Mouse (Mus musculus) adrenal gland, postnatal 36 days (tissue): ENCODE results near the gene Kctd6. TPM values are rescaled to one million over a fixed set of nuclear protein-coding genes. Genes with fewer than 3 reads are reported as not detected.

Source experiments
- DNase-seq, 2 experiments: peaks; one replicate each; pipeline ENCODE4 v3.0.0; 2021; ENCODE audit warnings: mixed read lengths in 1 of 2
- long read RNA-seq, 2 experiments: library from polyadenylated mRNA; stranded (forward); transcript quantifications; one replicate each; pipeline ENCODE4 v2.0.0; 2021; ENCODE audit warnings: borderline sequencing depth in 2 of 2
- total RNA-seq, 2 experiments: library from RNA; stranded (reverse); gene quantifications; 2 replicates each; pipeline ENCODE4 v1.2.3; 2021

The Kctd6 gene
- total RNA-seq: 10 to 100 TPM; 14.3 to 15.2 TPM
- long read RNA-seq, experiment 1, transcript Kctd6-201 (3 exons, 1,650 nt): major isoform, 31 of 32 reads
- long read RNA-seq, experiment 1, partial matches to known transcripts: 1 of 32 reads
- long read RNA-seq, experiment 1, other reads (novel, unspliced or antisense): 0 of 32 reads
- long read RNA-seq, experiment 2, transcript Kctd6-201 (3 exons, 1,650 nt): major isoform, 14 of 16 reads
- long read RNA-seq, experiment 2, partial matches to known transcripts: 1 of 16 reads
- long read RNA-seq, experiment 2, other reads (novel, unspliced or antisense): 1 of 16 reads

DNA sequence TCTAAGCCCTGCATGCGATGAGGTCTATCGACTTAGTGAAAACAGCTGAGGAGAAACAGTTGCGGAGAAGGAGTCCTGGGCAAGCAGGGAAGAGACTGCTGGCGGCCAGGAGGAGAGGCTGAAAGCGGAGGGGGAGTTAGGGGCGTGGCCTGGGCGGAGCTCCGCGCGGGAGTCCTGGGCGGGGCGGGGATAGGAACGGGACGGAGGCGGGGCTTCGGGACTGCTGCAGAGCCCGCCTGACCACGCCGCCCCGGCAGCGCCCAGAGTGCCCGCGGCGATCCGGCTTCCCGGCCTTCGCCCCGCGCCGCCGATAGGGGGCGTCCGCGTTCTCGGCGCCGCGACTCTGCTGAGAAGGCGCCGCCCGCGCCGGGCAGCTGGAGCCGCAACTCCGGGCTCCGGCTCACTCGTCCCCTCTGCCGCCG, at the start of gene Kctd6:
Gene Kctd6 (plus strand): TSS at position 338 of the 422 bp plus-strand sequence.
- DNase-seq: peak; percentile 100

DNA sequence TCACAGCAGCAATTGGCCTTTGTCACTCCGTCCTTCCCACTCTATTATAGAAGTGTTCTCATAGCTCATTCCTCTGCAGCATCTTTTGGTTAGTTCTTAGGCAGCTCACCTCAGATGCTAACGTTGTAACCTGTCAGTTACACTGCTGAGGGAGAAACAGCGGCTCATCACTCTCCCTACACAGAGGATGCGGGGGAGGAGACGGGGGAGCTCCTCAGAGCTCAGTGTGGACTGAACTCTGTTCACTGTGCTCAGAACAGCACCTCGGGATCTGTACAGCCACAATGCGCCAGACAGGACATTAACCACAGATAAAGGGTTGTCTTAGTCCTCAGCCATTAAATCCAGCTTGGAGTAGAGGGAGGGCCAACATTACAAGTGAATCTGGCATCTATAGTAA, 49.5 kb upstream of the Kctd6 start:
- DNase-seq: no peak

DNA sequence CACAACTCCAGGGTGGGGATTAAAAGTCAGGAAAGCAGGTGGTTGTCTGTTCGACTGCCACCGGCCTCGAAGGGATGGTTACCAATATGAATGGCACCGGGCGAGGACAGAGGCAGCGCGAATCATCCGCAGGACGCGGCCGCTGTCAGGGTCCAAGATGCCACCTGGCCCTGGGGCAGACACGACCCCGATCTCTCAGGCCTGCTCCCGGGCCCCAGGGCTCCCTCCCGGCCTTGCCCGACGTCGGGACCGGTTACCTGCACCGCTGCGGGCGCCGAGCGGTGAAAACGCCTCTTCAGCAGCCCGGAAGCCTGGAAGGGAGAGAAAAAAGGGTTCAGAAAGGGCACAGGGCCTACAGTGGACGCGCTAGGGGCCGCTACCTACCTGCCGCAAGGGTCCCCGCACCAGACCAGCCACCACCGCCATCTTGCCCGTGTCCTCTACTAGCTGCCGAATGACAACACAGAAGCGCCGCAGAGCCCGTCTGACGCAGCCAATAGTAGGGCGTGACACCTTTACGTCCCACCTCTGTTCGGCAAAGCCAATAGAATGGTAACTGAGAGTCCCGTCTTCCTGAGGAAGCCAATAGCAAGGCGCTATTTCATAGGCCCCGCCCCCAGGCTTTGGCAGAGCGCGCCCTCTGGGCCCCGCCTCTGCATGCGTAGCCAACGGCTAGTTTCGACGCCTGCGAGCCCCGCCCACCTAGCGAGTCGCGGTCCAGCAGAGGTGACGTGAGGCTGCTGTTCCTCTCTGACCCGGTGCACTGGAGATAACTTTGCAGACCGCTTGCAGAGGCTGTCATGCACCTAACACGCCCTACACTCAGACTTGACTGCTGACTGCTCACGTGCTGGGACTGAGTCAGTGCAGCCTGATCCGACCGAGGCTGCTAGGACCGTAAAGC, 41.2 kb upstream of the Kctd6 start, which contains the start of gene Pdhb:
Gene Pdhb (minus strand): TSS at position 519 of the 904 bp plus-strand sequence.
- peak; percentile 99 to 100 for DNase-seq

DNA sequence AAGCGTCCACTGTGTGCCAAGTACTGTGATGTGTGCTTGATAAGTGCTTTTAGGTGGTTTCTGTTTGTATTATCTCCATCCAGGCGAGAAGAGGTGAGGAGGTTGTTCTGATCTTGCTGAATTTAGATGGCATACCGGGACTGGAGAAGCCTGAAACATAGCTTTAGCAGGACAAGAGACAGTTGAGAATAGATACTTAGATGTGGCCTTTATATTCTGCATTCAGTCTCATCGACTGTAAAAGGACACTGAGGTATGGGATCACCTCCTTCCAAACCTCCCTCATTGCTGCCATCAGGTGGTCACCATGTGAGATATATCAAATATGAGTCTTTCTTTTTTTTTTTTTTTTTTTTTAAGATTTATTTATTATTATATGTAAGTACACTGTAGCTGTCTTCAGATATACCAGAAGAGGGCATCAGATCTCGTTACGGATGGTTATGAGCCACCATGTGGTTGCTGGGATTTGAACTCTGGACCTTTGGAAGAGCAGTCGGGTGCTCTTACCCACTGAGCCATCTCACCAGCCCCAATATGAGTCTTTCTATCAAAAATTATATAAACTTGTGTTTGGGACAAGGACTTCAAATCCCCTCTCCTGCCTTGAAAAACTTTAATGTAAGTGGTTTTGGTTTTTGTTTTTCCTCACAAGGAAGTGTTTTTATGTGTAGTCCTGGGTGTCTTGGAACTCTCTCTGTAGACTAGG, 40.2 kb upstream of the Kctd6 start:
- DNase-seq: peak; percentile 14 to 55

DNA sequence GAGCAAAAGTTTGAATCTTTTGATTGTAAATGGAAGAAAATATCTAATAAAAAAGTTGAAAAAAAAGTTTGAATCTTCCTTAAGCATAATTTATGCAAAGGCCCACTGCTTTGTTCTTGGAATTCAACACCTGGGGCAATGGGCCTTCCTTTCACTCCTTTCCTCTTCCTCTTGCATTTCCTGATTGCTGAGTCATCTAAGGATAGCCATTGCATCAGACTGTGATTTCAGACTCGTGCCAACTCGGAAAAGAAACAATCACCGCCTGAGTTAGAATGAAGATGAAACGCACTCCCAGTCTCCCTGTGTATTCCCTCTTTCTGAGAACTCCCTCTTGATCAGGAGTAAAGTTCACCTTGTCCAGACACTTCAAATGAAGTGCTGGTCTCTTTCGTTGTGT, 39.3 kb upstream of the Kctd6 start:
- no peak for DNase-seq

DNA sequence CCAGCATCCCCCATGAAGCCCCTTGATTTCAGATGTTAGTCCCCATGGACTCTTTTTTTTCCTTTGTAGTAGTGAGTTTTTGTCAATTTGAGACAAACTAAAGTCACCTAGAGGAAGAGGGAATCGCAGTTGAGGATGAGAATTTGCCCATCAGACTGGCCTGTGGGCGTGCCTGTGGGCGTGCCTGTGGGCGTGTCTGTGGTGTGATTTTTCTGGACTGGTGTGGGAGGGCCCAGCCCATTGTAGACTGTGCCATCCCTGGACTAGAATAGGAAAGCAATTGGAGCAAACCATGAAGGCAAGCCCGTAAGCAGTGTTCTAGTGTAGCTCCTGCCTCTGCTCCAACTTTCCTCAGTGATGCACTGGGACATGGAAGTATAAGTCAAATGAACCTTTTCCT, 37.7 kb upstream of the Kctd6 start:
- peak; percentile 48 to 59 for DNase-seq

DNA sequence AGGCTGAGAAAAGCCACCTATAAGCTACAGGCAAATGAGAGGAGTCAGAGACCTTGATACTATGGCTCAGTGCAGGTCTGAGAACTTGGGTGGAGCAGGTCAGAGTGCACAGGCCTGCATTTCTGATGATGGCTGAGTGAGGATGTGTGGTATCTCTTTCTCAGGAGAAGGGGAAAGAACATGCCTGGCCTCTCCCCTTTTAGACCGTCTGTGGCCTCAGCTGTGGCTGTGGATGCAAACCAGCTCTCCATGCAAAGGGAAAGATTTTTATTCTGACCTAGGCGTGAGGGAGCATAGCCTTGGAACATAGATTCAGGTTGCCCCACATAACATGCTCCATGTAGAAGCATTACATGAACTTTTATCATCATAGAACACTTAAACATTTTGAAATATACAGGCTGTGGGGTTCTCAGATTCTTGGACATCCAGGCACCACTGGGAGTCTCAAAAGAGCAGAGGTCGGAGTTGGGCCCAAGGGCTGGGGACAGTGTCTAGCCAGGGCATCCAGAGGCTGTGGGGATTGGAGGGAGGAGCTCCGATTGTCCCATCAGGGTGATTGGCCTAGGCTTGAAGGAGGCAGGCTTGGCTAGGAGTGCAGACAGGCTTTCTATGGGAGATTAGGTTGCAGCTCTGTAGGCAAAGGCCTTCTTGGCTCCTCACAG, 33.4 kb upstream of the Kctd6 start:
- no peak for DNase-seq

DNA sequence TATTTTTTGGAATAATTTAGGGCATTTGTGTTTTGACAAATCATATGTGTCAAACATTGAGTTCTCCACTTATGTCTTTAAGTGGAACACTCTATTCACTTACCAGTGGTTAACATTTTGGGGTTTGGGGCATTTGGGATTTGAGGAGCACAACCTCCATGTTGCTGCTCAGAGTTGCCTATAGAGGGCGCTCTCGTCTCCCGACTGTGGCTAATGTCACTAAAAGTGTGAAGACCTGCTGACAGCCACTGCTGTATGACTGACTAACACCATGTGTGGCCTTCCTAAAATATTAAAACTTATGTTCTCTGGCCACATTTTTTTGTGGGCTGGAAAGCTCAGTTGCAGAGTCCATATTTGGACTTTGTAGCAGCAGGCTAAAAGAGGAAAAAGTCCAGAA, 30.6 kb upstream of the Kctd6 start:
- peak in 1 of 2 experiments; percentile 20 for DNase-seq

DNA sequence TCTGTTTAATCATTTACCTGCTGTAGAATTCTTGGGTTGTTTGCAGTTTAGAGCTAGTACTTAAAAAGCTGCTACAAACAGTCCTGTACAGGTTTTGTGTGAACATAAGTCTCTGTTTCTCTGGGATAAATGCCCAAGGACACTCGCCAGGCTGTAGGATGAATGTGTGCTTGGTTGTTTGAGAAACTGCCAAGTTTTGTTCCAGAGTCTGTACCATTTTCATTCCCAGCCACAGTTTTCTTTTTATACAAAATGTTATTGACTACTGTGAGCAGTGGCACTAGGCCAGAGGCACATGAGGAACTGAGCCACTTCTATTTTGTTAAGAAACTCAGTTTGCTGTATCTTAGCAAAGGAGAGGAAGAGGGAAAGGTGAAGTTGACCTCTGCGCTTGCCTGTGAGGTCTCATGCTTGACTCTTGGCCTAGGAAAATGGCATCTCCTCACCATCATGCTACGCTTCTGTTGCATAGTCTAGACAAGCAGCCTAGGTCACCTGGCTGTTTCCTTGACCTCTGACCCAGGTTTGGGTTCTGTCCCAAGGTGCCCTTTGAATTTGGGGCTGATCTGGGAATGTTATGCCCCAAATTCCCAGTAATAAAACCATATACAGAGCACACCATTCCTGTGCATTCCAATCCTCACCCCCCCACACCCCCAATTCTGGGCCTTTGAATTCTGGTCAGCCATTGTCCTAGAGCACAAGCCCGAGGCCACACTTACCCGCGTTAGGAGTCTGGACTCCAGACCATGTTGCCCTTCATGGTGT, 27.5 kb upstream of the Kctd6 start:
- DNase-seq: peak; percentile 35 to 52

DNA sequence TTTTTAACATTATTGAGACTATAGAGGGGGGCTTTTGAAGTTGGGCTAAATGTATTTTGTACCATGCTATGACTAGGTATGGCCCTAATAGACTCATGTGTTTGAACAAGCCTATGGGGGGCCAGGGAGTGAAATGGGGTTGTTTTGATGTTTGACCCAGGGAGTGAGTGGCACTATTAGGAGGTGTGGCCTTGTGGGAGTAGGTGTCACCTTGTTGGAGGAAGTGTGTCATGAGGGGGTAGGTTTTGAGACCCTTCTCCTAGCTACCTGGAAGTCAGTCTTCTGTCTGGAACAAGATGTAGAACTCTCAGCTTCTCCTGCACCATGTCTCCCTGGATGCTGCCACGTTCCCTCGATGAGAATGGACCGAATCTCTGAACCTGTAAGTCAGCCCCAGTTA, 23.4 kb upstream of the Kctd6 start:
- DNase-seq: no peak

DNA sequence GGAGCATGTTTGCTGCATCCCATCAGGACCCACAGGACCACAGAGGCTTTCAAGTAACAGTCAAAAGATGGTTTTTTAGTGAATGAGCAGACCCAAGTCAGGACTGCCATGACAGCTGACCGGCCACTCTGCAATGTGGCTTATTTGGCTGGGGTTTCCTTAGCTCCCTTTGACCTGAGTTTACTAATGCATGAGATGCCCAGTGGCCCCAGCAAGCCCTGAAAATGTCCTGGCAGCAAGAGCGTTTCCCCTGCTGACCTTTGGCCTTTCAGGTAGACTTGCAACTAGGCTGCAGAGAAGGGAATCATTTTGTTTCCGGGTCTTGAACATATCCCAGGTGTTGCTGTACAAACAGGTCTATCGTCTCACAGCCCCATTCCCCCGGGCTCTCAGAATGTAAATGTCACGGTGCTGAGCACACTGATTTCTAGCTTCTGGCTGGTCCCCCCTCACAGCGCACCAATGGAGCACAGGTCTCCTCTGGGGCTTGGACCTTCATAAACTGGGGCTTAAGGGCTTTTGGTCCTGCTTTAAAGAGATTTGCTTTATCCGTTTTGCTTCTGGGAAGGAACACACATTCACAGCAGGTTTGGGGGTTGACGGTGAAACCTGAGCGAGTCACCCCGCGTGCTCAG, 22.5 kb upstream of the Kctd6 start:
- no peak for DNase-seq

DNA sequence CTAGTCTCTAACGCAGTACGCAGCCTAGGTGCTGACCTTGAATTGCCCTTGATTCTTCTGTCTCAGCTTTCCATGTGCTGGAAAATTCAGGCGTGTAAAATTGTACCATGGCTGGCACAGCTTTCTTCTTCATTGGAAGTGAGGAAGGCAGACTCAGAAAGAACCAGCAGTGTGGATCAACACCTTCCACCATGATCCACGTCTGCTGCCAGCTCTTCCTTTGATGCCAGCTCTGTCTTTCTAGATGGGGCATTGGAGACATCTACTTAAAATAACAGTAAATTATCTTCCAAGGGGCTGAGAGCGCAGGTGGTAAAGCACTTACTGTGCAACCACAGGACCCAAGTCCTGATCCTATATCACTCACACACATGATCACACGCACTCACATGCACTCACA, 21.2 kb upstream of the Kctd6 start:
- no peak for DNase-seq

DNA sequence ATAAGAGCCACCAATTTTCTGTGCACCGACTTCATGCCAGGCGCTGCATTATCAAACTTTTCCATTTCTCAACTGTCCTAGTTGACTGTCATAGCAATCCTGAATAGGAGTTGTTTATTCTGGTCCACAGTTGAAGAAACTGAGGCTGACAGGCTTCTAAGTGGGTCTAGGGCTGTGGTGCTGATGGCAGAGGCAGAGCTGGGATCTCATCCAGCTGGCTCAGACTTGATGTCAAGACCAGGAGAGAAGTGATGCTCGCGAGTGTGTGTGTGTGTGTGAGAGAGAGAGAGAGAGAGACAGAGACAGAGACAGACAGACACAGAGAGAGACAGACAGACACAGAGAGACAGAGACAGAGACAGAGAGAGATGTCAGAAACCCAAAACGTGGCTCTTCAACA, 13.2 kb upstream of the Kctd6 start:
- DNase-seq: no peak

DNA sequence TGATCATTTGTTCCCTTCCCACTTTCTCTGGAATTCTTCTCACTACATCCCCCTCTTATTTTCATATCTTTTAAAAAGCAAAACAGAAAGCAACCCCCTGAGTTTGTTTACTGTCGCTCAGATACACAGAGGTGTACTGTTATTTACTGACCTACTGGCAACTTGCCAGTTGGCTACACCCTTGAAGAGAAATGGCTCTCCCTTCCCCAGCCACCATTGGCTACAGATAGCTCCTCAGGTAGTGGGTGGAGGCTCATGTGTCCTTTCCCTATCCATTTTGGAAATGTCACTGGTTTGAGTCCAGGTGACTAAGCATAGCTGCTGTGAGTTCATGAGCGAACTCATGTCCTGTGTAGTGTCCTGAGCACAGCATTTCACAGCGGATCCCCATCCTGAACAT, 12.2 kb upstream of the Kctd6 start:
- DNase-seq: no peak

DNA sequence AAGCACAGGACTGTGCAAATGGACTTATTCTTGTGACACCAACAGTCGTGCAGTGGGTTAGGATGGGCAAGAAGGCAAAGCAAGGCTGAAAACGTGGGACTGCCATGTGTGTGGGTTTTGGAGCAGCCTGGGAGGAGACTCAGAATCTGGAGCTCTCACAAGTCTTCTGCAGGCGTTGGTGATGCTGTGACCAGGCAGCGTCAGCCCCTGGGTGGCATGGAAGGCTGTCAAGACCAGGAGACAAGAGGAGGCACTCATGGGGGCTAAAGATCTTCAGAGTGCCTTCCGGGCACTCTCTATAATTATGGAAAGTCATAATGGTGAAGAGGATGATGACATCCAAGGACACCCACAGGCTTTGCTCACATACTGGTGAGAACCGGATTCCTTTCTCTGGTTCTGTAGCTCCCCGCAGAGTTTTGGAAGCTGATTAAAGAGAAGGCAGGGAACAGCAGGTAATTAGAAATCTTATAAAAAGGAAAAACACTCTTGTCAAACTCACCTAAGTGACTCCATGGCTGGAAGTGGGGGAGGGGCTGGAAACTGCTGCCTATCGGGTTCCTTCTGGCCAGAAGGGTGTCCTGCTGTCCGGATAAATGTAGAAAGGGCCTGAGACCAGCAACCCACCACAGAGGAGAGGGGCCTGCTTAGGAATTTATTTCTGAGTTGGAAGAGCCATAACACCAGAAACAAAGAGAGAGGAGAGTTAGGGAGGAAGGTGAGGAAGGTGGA, 7.6 kb upstream of the Kctd6 start:
- DNase-seq: no peak

DNA sequence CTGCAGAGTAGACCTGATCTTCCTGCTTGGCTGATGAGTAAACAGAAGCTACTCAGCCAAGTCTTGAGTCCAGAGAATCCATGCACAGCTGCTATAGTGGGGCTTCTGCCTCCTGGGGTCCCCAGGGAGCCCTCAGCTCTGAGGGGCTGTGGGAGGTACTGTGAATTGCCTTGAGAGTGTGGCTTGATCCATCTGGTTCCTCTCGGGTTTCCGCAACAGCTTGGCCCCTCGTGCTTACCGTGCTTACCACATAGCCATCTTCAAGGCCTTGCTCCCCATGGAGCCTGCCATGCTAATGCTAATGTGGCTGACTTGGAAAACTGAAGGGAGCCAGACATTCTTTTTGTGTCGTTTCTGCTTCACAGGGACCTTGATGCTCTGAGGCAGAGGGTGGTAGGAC, 6.8 kb upstream of the Kctd6 start:
- DNase-seq: no peak

DNA sequence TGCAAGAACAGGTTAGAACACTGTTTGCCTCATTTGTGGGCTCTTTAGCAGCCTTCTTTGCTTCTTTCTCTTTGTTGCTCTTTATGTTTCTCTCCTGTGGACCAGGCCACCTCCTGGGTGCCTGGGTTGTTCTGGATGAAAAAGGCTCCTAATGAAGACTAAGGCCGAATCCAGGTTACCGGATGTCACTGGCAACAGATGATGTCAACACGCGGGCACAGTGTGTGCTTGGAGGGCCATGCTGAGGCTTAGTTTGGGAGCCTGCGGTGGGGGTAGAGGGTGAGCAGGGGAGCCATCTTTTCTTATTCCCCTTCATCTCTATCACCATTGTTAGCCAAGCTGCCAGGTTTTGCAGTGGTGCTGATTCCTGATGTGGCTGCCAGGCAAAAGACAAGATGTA, 6.4 kb upstream of the Kctd6 start:
- no peak for DNase-seq

DNA sequence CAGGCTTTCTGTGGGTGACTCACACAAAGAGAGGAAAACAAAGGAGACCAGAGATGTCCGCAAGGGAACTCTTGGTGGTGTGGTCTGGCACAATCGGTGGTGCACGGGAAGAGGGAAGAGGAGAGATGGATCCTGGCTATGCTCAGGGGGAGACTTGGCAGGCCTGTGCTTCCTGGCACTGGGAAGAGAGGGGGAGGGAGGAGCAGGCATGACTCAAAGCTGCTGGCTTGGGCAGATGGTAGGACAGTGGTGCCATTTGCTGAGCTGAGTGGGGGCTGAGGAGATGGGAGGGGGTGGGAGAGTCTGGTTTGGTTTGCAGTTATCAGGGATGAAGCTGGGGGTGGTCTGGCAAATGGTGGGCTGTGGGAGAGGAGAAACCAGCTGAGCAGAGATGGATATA, 5.1 kb upstream of the Kctd6 start:
- peak; percentile 39 to 59 for DNase-seq

DNA sequence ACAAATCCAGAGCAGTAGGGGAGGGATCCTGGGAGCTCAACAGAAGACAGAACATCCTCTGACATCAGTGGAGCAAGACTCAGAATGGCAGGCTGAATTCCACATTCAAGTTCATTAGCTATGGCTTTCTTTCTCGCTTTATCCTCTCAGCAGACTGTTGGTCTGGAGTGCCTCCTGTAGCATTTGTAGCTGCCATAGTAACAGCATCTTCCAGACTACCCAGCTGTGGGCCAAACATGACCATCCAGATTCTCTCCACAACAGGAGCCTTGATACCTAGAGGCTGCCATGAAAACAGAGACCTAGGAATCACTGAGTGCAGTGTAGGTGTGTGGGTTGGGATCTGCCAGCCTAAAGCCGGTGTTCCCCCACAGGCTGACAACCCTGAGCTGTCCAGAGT, 4.0 kb upstream of the Kctd6 start:
- DNase-seq: no peak

DNA sequence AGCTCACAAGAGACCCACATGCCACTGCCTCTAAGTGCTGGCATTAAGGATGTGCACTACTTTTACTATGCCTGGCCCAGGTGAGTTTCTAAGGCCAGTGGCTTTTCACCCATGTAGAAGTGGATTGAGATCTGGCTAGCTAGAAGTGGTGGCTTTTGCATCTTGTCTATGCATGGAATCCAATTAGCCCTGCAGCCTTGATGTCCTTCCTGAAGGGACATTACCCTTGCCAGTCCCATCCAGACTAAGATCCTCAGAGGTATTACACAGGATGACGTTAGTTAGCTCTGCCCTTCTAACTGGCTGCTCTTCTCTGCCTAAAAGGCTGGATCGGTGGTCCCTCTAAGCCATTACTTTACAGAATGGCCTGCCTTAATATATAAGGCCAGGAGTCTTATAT, 944 bp upstream of the Kctd6 start:
- DNase-seq: no peak
